Mouse (Mus musculus) forebrain, embryonic 10.5 days (tissue): ENCODE data around the gene 2010109A12Rik. TPM values are rescaled to one million over a fixed set of nuclear protein-coding genes. Genes with fewer than 3 reads are reported as not detected.

Source experiments
- DNase-seq: peaks from one replicate; pipeline ENCODE4 v3.0.0-alpha.2; 2017; ENCODE audit warnings: low spot score; ENCODE audit errors: extremely low spot score
- H3K27ac ChIP-seq: fragments of 300-500 bp; sonication (generic); 2 replicates; pipeline ENCODE4 v1.5.1; 2016; ENCODE audit warnings: mild to moderate bottlenecking
- H3K27me3 ChIP-seq: fragments of 300-500 bp; sonication (generic); 2 replicates; pipeline ENCODE4 v1.6.1; 2016; ENCODE audit warnings: mild to moderate bottlenecking; ENCODE audit not compliant: poor library complexity, severe bottlenecking
- H3K36me3 ChIP-seq: fragments of 300-500 bp; sonication (generic); replicated peaks from 2 replicates; pipeline ENCODE4 v1.6.1; 2016; ENCODE audit warnings: mild to moderate bottlenecking, moderate library complexity
- H3K4me1 ChIP-seq: fragments of 300-500 bp; sonication (generic); 2 replicates; pipeline ENCODE4 v1.6.1; 2016
- H3K4me3 ChIP-seq: fragments of 300-500 bp; sonication (generic); 2 replicates; pipeline ENCODE4 v1.5.1; 2016; ENCODE audit warnings: mild to moderate bottlenecking, moderate library complexity
- H3K9me3 ChIP-seq: fragments of 300-500 bp; sonication (generic); 2 replicates; pipeline ENCODE4 v1.6.1; 2016; ENCODE audit warnings: mild to moderate bottlenecking, moderate library complexity
- WGBS: fragments of 180-500 bp; shearing (Covaris S2); methylation state at CpG from one replicate; pipeline ENCODE4 v1.1.7; 2016; 5-methylcytosine and 5-hydroxymethylcytosine counted together
- polyA plus RNA-seq: library from polyadenylated mRNA; unstranded; fragments of >200 nt; fragmentation: Nextera tagmentation; extraction: Ambion mirVana; gene quantifications from 2 replicates; pipeline ENCODE4 v1.2.1, GENCODE M21; 2016

2010109A12Rik gene
- polyA plus RNA-seq: 1.1 and 1.6 TPM in 2 replicates

GRCm38 (mm10) chr5:93206109-93207005 is at the start of gene 2010109A12Rik, which contains the start of gene Ccni:
2010109A12Rik (plus strand) TSS chr5:93206518.
Ccni (minus strand) TSS chr5:93206495.
- Histone ChIP-seq H3K4me3 (peak within 1 kb of the TSS; percentile 88), H3K27ac (peak within 1 kb of the TSS; percentile 98), H3K4me1 (peaks cover 33% of the 10 kb centered on the region), H3K36me3 (peaks cover 10% of the 10 kb centered on the region), H3K27me3 (no peaks in the 10 kb centered on the region), H3K9me3 (no peaks in the 10 kb centered on the region)
- DNase-seq: peak; percentile 94
- under 1% methylated on average over 79 of the region's 79 CpGs for WGBS

DNA sequence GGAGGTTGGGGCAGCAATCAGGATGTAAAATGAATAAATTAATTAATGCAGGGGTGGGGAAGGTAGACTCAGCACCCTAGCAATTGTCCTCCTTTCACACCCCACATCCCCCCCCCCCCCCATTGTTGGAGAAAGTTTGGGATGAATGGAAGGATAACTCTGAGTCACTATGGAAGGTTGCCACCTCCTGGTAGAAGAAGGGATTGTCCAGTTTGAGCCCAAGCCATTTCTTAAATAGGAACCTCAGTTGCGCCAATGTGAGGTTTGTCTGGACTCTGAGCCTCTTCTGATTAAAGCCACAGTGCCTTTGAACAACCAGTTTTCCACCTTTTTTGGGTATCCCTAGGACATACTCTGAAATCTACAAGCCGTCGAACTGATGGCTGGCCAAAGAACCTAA is 42.8 kb upstream of the 2010109A12Rik start:
- Histone ChIP-seq H3K36me3 (peaks cover 99% of the 10 kb centered on the region), H3K4me1 (peaks cover 5% of the 10 kb centered on the region; the same call in 1 of the 2 replicates), H3K27me3 (no peaks in the 10 kb centered on the region), H3K9me3 (no peaks in the 10 kb centered on the region), H3K27ac (no peak overlapping the region), H3K4me3 (no peak overlapping the region)
- peak; percentile 36 for DNase-seq
- 93% methylated on average over 3 of the region's 3 CpGs for WGBS

GRCm38 (mm10) chr5:93167919-93168516 is 38.3 kb upstream of the 2010109A12Rik start:
- peaks cover 98% of the 10 kb centered on the region for H3K36me3 ChIP-seq

DNA sequence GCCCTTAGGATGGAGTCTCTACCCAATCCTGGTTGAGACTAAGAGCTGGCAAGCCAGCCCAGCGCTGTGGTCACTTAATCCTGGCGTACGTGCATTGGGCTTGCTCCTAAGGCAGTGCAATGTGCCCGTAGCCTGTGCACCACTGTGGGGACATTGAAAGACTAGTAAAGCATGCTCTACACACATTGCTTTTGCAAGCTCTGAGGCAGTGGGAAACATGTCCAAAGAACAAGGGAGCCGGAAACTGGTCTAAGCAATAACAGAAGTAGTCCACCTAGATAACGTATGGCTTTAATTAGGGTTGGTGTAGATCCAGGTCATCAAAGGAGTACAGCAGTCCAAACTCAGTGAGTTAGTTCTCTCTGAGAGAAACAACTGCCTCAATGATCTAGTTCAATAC is 37.7 kb upstream of the 2010109A12Rik start:
- peak overlapping the region; percentile 53; the same call in 1 of the 2 replicates for H3K27ac ChIP-seq
- peaks cover 7% of the 10 kb centered on the region; the same call in 1 of the 2 replicates for H3K4me1 ChIP-seq
- H3K27me3 ChIP-seq: no peaks in the 10 kb centered on the region
- no peak overlapping the region for H3K4me3 ChIP-seq
- H3K36me3 ChIP-seq: peaks cover 98% of the 10 kb centered on the region
- no peaks in the 10 kb centered on the region for H3K9me3 ChIP-seq
- DNase-seq: no peak
- 83% methylated on average over 6 of the region's 6 CpGs for WGBS

More at GRCm38 (mm10) chr5:93167919-93168516, 38.3 kb upstream of the 2010109A12Rik start:
- H3K4me1 ChIP-seq: peaks cover 7% of the 10 kb centered on the region; the same call in 1 of the 2 replicates
- no peaks in the 10 kb centered on the region for H3K27me3 ChIP-seq
- 0 out of 2 replicates have a peak overlapping the region, but pooled peaks have one; percentile 53 for H3K27ac ChIP-seq
- H3K4me3 ChIP-seq: no peak overlapping the region
- DNase-seq: no peak
- 91% methylated on average over 11 of the region's 11 CpGs for WGBS
- H3K9me3 ChIP-seq: no peaks in the 10 kb centered on the region

DNA sequence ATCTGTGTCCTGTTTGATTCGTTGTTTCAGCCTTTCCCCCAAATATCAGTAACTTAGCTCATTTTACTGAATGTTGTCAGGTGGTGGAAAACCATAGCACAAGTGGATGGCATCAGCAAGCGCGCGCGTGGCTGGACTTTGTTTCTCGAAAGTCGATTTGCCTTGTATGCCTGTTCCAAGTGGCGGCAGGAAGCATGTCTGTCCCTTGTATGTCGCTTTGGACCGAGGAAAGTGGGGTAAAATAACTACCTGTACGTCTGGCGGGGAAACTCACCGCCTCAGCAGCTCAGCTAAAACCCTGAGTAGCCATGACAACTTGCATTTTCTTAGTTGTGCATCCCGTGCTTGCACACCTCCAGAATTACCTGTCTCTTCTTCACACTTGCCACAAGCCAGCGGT is 34.9 kb upstream of the 2010109A12Rik start:
- H3K4me3 ChIP-seq: no peak overlapping the region
- WGBS: 96% methylated on average over 15 of the region's 15 CpGs
- H3K27me3 ChIP-seq: no peaks in the 10 kb centered on the region
- no peaks in the 10 kb centered on the region for H3K9me3 ChIP-seq
- H3K27ac ChIP-seq: no peak overlapping the region
- peaks cover 95% of the 10 kb centered on the region for H3K36me3 ChIP-seq
- DNase-seq: no peak
- H3K4me1 ChIP-seq: peaks cover 7% of the 10 kb centered on the region; the same call in 1 of the 2 replicates

DNA sequence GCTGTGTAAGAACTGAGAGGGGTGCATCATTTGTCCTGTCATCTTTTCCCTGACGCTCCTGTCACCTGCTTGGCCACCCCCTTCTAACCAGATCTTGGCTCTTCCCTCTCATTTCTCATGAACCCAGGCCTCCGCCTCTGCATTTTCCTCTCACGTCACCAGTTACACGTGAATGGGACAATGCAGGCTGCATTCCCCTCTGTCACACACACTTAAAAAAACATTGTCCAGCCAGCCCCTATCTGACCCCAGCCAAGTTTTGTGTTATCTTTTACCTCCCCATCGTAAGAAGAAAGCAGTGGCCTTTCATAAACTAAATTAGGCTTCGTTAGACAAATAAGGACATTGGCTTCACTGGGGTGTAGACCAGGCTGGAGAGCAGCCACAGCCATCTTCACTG is 33.8 kb upstream of the 2010109A12Rik start:
- no peak for DNase-seq
- Histone ChIP-seq H3K27ac (no peak overlapping the region), H3K27me3 (no peaks in the 10 kb centered on the region), H3K4me1 (peaks cover 7% of the 10 kb centered on the region; the same call in 1 of the 2 replicates), H3K9me3 (no peaks in the 10 kb centered on the region), H3K36me3 (peaks cover 94% of the 10 kb centered on the region), H3K4me3 (no peak overlapping the region)
- WGBS: 91% methylated on average over 6 of the region's 6 CpGs

DNA sequence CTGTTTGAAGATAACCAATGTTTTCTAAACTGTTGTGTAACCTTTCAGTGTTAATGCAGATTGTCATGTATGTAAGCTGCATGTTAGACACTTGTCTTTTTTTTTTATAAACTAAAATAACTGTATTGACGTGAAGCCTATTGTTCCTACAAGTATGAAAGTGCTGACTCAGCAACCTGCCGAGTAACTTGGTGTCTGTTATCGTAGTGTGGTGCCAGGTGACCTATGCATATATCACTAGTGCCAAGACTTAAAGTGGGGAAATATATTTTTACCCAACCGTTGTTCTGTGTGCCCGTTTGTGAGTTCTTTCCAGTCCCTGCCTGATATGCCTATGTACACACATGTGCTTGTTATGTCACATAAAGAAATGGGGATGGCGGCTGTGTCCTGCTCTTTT is 31.6 kb upstream of the 2010109A12Rik start:
- Histone ChIP-seq H3K27me3 (no peaks in the 10 kb centered on the region), H3K9me3 (no peaks in the 10 kb centered on the region), H3K36me3 (peaks cover 94% of the 10 kb centered on the region), H3K4me1 (no peaks in the 10 kb centered on the region), H3K27ac (no peak overlapping the region), H3K4me3 (no peak overlapping the region)
- no peak for DNase-seq
- 93% methylated on average over 6 of the region's 6 CpGs for WGBS

DNA sequence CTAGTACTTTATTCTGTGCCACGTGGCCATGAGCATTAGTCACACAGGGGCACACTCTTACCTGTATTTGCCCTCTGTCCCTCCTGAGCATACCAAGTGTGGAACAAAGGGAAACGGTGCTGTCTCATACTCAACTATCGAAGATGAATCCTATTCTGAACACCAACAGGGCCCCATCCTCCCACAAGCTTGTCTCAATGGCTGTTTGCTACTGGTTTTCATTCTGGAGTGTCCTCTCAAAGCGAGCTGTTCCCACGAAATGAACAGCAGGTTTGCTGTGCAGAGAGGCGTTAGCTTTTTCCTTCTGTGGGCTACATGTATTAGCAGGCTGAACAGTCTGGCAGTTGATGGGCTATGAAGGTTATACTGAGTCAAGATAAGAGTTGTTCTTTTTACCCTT is 27.7 kb upstream of the 2010109A12Rik start:
- Histone ChIP-seq H3K27me3 (no peaks in the 10 kb centered on the region), H3K27ac (no peak overlapping the region), H3K36me3 (peaks cover 88% of the 10 kb centered on the region), H3K4me1 (no peaks in the 10 kb centered on the region), H3K4me3 (no peak overlapping the region), H3K9me3 (no peaks in the 10 kb centered on the region)
- WGBS: 86% methylated on average over 6 of the region's 6 CpGs
- DNase-seq: no peak

DNA sequence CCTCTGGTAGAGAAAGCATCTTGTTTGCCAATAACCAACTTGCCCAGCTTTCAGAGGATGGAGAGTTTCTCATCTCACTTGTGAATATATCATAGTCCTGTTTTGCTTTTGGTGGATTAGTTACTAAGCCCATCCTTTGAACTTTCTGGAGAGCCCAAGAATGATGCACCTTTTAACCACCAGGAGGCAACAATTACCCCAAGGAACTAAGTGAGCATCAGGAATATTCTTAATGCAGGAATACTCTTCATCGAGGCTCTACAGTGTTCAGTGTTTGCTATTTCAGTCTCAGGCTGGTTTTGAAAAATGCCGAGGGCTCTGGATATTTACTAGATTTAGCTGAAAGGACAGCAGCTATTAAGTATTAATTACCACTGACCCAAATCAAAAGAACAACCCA is 26.1 kb upstream of the 2010109A12Rik start:
- H3K4me3 ChIP-seq: no peak overlapping the region
- no peaks in the 10 kb centered on the region for H3K27me3 ChIP-seq
- WGBS: 84% methylated on average over 2 of the region's 2 CpGs
- no peak for DNase-seq
- H3K9me3 ChIP-seq: no peaks in the 10 kb centered on the region
- peaks cover 90% of the 10 kb centered on the region for H3K36me3 ChIP-seq
- no peaks in the 10 kb centered on the region for H3K4me1 ChIP-seq
- no peak overlapping the region for H3K27ac ChIP-seq

GRCm38 (mm10) chr5:93183311-93183710 is 23.0 kb upstream of the 2010109A12Rik start:
- H3K4me3 ChIP-seq: no peak overlapping the region
- H3K27ac ChIP-seq: no peak overlapping the region
- peaks cover 92% of the 10 kb centered on the region for H3K36me3 ChIP-seq
- H3K27me3 ChIP-seq: no peaks in the 10 kb centered on the region
- WGBS: 88% methylated on average over 6 of the region's 6 CpGs
- no peaks in the 10 kb centered on the region for H3K4me1 ChIP-seq
- no peak for DNase-seq
- H3K9me3 ChIP-seq: no peaks in the 10 kb centered on the region

DNA sequence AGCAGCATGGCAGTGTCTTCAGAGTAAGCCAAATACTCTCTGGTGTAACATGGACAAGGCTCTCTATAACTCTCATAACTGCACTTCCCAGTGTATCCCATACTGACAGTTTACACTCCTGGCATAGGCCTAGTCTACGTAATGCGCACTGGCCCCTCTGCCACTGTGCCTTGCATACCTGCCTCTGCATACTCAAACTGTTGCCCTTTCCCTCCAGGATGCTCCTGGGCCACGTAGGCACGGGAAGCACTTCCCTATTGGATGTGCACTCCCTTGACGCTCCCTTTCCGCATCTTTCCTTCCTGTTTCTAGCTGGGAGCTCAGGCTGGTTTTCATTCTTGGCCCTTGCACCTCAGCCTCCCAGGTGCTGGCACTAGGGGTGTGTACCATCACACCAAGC is 21.8 kb upstream of the 2010109A12Rik start:
- H3K36me3 ChIP-seq: peaks cover 92% of the 10 kb centered on the region
- 91% methylated on average over 6 of the region's 6 CpGs for WGBS

GRCm38 (mm10) chr5:93189607-93190006 is 16.7 kb upstream of the 2010109A12Rik start:
- no peak overlapping the region for H3K4me3 ChIP-seq
- 81% methylated on average over 3 of the region's 3 CpGs for WGBS

More for the DNA sequence above, 21.8 kb upstream of the 2010109A12Rik start:
- H3K27ac ChIP-seq: no peak overlapping the region
- no peak for DNase-seq
- H3K27me3 ChIP-seq: no peaks in the 10 kb centered on the region
- H3K9me3 ChIP-seq: no peaks in the 10 kb centered on the region
- no peaks in the 10 kb centered on the region for H3K4me1 ChIP-seq
- H3K4me3 ChIP-seq: no peak overlapping the region

DNA sequence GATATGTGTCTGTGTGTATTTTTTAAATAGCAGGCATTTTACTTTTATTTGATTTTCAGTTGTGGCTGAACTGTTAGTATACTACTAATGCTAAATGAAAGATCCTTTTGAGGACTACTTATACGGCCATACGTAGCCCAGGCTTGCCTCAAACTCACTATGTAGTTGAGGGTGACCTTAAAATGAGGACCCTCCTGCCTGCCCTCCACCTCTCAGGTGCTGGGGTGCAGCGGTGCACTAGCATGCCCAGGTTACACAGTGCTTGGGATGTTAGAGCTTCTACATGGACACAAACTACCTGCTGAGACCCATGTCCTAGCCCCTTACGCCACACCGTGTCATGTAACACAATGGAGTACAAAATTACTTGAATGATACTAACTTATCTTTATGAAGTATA is 15.9 kb upstream of the 2010109A12Rik start:
- Histone ChIP-seq H3K27ac (no peak overlapping the region), H3K4me3 (no peak overlapping the region), H3K9me3 (no peaks in the 10 kb centered on the region), H3K4me1 (no peaks in the 10 kb centered on the region), H3K27me3 (no peaks in the 10 kb centered on the region), H3K36me3 (peaks cover 94% of the 10 kb centered on the region)
- 97% methylated on average over 5 of the region's 5 CpGs for WGBS
- DNase-seq: no peak

More at GRCm38 (mm10) chr5:93189607-93190006, 16.7 kb upstream of the 2010109A12Rik start:
- H3K9me3 ChIP-seq: no peaks in the 10 kb centered on the region
- H3K36me3 ChIP-seq: peaks cover 95% of the 10 kb centered on the region
- no peaks in the 10 kb centered on the region for H3K27me3 ChIP-seq
- H3K4me1 ChIP-seq: no peaks in the 10 kb centered on the region
- DNase-seq: no peak
- no peak overlapping the region for H3K27ac ChIP-seq
